Mouse (Mus musculus) kidney, postnatal 0 days (tissue): ENCODE measurements at regions not wholly inside any gene's neighbourhood (a gene's known extent, or its start where the extent isn't known, plus 50 kb on each side); places are given as distances from the start of the nearest gene placed in this dataset.

Experiments used
- ATAC-seq: fragments of 200-750 bp; cut with Nextera tagmentation; replicated peaks from 2 replicates; pipeline ENCODE4 v1.8.0; 2017; ENCODE audit warnings: low read depth, moderate number of reproducible peaks, moderate TSS enrichment, moderate library complexity; ENCODE audit not compliant: low FRiP score
- DNase-seq: peaks from one replicate; pipeline ENCODE4 v3.0.0-alpha.2; 2016; ENCODE audit warnings: low spot score
- H3K27ac ChIP-seq: fragments of 300-500 bp; sonication (generic); 2 replicates; pipeline ENCODE4 v1.5.1; 2014; ENCODE audit warnings: mild to moderate bottlenecking
- H3K27me3 ChIP-seq: fragments of 300-500 bp; sonication (generic); 2 replicates; pipeline ENCODE4 v1.6.1; 2014; ENCODE audit warnings: low read length, mixed read lengths; ENCODE audit not compliant: insufficient read depth
- H3K36me3 ChIP-seq: fragments of 300-500 bp; sonication (generic); 2 replicates; pipeline ENCODE4 v1.6.1; 2014; ENCODE audit warnings: low read length, mixed read lengths; ENCODE audit not compliant: insufficient read depth
- H3K4me1 ChIP-seq: fragments of 300-500 bp; sonication (generic); replicated peaks from 2 replicates; pipeline ENCODE4 v1.6.1; 2014; ENCODE audit warnings: antibody characterized with exemption, low read length, mixed read lengths; ENCODE audit not compliant: insufficient read depth
- H3K4me2 ChIP-seq: fragments of 300-500 bp; sonication (generic); 2 replicates; pipeline ENCODE4 v1.6.1; 2014; ENCODE audit warnings: mild to moderate bottlenecking, low read length, moderate library complexity, mixed read lengths
- H3K4me3 ChIP-seq: fragments of 300-500 bp; sonication (generic); replicated peaks from 2 replicates; pipeline ENCODE4 v1.5.1; 2014; ENCODE audit warnings: low read depth, low read length
- H3K9ac ChIP-seq: fragments of 300-500 bp; sonication (generic); 2 replicates; pipeline ENCODE4 v1.6.1; 2014; ENCODE audit warnings: low read depth, low read length
- H3K9me3 ChIP-seq: fragments of 300-500 bp; sonication (generic); replicated peaks from 2 replicates; pipeline ENCODE4 v1.6.1; 2016; ENCODE audit warnings: low read length, inconsistent platforms, mixed read lengths
- CTCF ChIP-seq: IDR thresholded peaks from 2 replicates; pipeline ENCODE4 v1.5.1; 2016; ENCODE audit warnings: antibody characterized with exemption, low read depth, mild to moderate bottlenecking, moderate library complexity
- WGBS: fragments of 180-500 bp; shearing (Covaris S2); extraction: QIAGEN DNeasy Blood & Tissue Kit; methylation state at CpG from one replicate; pipeline ENCODE4 v1.1.7; 2014; 5-methylcytosine and 5-hydroxymethylcytosine counted together

- Histone ChIP-seq H3K27ac (no peak overlapping the region), H3K36me3 (no peaks in the 10 kb centered on the region), H3K9me3 (no peaks in the 10 kb centered on the region), H3K4me2 (no peak overlapping the region), H3K4me1 (no peaks in the 10 kb centered on the region), H3K9ac (no peak overlapping the region), H3K4me3 (no peak overlapping the region), H3K27me3 (no peaks in the 10 kb centered on the region)
- 70% methylated on average over 4 of the region's 4 CpGs for WGBS
- ATAC-seq: no peak
- DNase-seq: no peak
- no peak for TF ChIP-seq CTCF
These were observed 416.9 kb downstream of the Pik3r1 start for GRCm38 (mm10) chr13:101351123-101351522.

GRCm38 (mm10) chr13:101349354-101349753 is 418.7 kb downstream of the Pik3r1 start:
- Histone ChIP-seq H3K27me3 (no peaks in the 10 kb centered on the region), H3K4me2 (no peak overlapping the region), H3K27ac (no peak overlapping the region), H3K9ac (no peak overlapping the region), H3K9me3 (no peaks in the 10 kb centered on the region), H3K36me3 (no peaks in the 10 kb centered on the region), H3K4me3 (no peak overlapping the region), H3K4me1 (no peaks in the 10 kb centered on the region)
- no peak for DNase-seq
- 74% methylated on average over 2 of the region's 2 CpGs for WGBS
- TF ChIP-seq CTCF: no peak
- ATAC-seq: no peak

DNA sequence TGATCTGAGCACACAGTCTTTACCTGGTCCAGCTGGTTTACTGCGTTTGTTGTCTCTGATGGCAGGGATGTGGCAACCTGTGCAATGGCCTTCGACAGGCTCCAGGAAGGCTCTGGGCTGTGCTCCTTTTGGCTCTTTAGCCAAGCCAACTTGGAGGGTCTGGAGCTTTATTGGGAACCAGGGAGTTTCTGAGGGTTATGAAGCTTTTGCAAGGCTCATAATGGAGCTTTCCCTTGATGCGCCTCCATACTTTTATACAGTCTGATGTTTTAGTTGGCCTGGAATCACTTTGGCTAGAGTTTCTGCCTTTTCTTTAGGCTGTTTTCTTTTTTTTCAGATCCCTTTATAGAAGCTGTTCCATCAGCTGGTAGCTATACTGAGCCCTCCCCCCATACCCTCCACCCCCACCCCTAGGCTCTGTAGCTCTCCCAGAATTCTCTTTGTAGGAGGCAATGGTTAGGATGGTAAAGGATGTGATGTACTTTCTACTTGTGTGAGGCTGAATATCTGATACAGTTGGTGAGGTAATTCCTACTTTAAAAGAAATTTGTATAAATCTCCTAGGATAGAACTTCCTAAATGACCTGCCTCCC is 429.6 kb downstream of the Pik3r1 start:
- TF ChIP-seq CTCF: no peak
- no peaks in the 10 kb centered on the region for H3K4me1 ChIP-seq
- no peak overlapping the region for H3K4me2 ChIP-seq
- no peak overlapping the region for H3K27ac ChIP-seq
- DNase-seq (no peak), ATAC-seq (no peak)
- H3K27me3 ChIP-seq: no peaks in the 10 kb centered on the region
- H3K4me3 ChIP-seq: no peak overlapping the region
- no peaks in the 10 kb centered on the region for H3K36me3 ChIP-seq
- no peak overlapping the region for H3K9ac ChIP-seq
- no peaks in the 10 kb centered on the region for H3K9me3 ChIP-seq
- WGBS: 72% methylated on average over 3 of the region's 3 CpGs

GRCm38 (mm10) chr13:101318621-101319020 is 449.4 kb downstream of the Pik3r1 start:
- ATAC-seq: no peak
- no peak overlapping the region for H3K4me3 ChIP-seq
- 60% methylated on average over 4 of the region's 4 CpGs for WGBS
- H3K36me3 ChIP-seq: no peaks in the 10 kb centered on the region
- H3K27me3 ChIP-seq: no peaks in the 10 kb centered on the region
- H3K27ac ChIP-seq: no peak overlapping the region
- no peak overlapping the region for H3K4me2 ChIP-seq
- DNase-seq: no peak
- no peaks in the 10 kb centered on the region for H3K4me1 ChIP-seq
- no peak overlapping the region for H3K9ac ChIP-seq
- no peaks in the 10 kb centered on the region for H3K9me3 ChIP-seq
- TF ChIP-seq CTCF: no peak

GRCm38 (mm10) chr13:101316336-101316735 is 451.7 kb downstream of the Pik3r1 start:
- WGBS: 35% methylated on average over 4 of the region's 4 CpGs
- H3K9ac ChIP-seq: no peak overlapping the region
- no peaks in the 10 kb centered on the region for H3K27me3 ChIP-seq
- no peak overlapping the region for H3K27ac ChIP-seq
- no peak overlapping the region for H3K4me2 ChIP-seq
- TF ChIP-seq CTCF: no peak
- no peak for ATAC-seq
- no peaks in the 10 kb centered on the region for H3K4me1 ChIP-seq
- H3K36me3 ChIP-seq: no peaks in the 10 kb centered on the region
- no peak overlapping the region for H3K4me3 ChIP-seq
- DNase-seq: peak; percentile 4
- H3K9me3 ChIP-seq: no peaks in the 10 kb centered on the region

DNA sequence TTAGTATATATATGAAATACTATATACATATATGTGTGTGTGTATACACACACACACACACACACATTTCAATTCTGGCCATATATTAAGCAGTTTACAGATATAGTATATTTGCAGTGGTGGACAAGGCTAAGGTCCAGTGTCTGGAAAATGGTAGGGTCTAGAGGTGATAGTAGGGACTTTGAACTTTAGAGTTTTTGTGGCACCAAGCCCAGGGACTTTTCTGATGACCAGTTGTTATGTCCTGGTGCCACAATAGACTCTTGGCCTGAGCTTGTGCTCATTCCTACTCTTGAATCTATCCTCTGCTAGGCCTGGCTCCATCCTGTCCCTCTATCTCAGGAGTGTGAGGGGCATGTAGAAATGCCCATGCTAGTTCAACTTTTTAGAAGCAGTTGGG is 454.0 kb downstream of the Pik3r1 start:
- no peaks in the 10 kb centered on the region for H3K9me3 ChIP-seq
- no peaks in the 10 kb centered on the region for H3K27me3 ChIP-seq
- no peaks in the 10 kb centered on the region for H3K36me3 ChIP-seq
- no peak for DNase-seq
- H3K4me1 ChIP-seq: no peaks in the 10 kb centered on the region
- H3K9ac ChIP-seq: no peak overlapping the region
- no peak overlapping the region for H3K4me2 ChIP-seq
- ATAC-seq: no peak
- no peak overlapping the region for H3K27ac ChIP-seq
- no peak for TF ChIP-seq CTCF
- H3K4me3 ChIP-seq: no peak overlapping the region

DNA sequence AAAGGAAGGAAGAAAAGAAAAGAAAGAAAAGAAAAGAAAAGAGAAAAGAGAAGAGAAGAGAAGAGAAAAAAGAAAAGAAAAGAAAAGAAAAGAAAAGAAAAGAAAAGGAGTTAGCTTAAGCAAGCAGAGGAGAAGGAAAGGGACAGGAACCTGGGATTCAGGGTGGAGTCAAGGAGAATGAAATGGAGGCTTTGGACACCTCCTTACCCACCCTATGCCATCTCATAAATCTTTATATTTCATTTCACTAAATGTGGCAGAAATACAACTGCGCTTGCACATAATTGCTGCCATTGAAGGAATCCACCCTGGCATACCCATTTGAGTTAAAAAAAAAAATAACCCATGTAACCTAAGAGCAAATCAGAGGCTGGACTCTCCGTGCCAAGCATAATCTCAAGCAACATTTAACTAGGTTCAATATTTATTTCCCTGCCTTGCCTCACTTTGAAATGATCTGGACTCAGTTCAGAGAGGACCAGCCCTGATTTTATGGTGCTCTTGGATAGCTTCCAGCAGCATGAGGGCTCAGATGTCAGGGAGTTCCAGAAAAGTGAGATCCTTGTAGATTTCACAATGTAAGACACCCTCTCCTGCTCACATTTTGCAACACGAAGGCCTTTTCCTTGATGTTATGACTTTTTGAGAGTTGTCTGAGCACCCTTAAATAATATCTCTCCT is 456.2 kb downstream of the Pik3r1 start:
- Histone ChIP-seq H3K27me3 (no peaks in the 10 kb centered on the region), H3K4me1 (no peaks in the 10 kb centered on the region), H3K9me3 (no peaks in the 10 kb centered on the region), H3K36me3 (no peaks in the 10 kb centered on the region), H3K9ac (no peak overlapping the region), H3K27ac (no peak overlapping the region), H3K4me2 (no peak overlapping the region), H3K4me3 (no peak overlapping the region)
- DNase-seq (peak; percentile 66), ATAC-seq (no peak)
- WGBS: 27% methylated on average over 3 of the region's 3 CpGs
- no peak for TF ChIP-seq CTCF
